Mouse (Mus musculus) limb, embryonic 14.5 days (tissue): Measurements from ENCODE around the gene Gm8300. TPM values are rescaled to one million over a fixed set of nuclear protein-coding genes. Genes with fewer than 3 reads are reported as not detected.
"Not testable (repeated sequence)": the region's sequence is repeated elsewhere in the genome, so short reads cannot be mapped to it uniquely, and the experiment has no call there.

Experiments used
- ATAC-seq: fragments of 200-750 bp; cut with Nextera tagmentation; 2 replicates; pipeline ENCODE4 v1.8.0; 2017; ENCODE audit warnings: low read depth, moderate number of reproducible peaks, moderate TSS enrichment; ENCODE audit not compliant: low FRiP score
- DNase-seq: peaks from one replicate; pipeline ENCODE4 v3.0.0-alpha.2; 2015; ENCODE audit warnings: low spot score
- H3K27ac ChIP-seq: fragments of 300-500 bp; sonication (generic); replicated peaks from 2 replicates; pipeline ENCODE4 v1.5.1; 2014; ENCODE audit warnings: low read depth, mild to moderate bottlenecking, low read length, moderate library complexity, mixed read lengths
- H3K27me3 ChIP-seq: fragments of 300-500 bp; sonication (generic); 2 replicates; pipeline ENCODE4 v1.6.1; 2014; ENCODE audit warnings: low read length, mixed read lengths; ENCODE audit not compliant: control insufficient read depth, insufficient read depth
- H3K36me3 ChIP-seq: fragments of 300-500 bp; sonication (generic); 2 replicates; pipeline ENCODE4 v1.6.1; 2014; ENCODE audit warnings: mild to moderate bottlenecking, low read length, moderate library complexity, mixed read lengths; ENCODE audit not compliant: control insufficient read depth, insufficient read depth
- H3K4me1 ChIP-seq: fragments of 300-500 bp; sonication (generic); 2 replicates; pipeline ENCODE4 v1.6.1; 2014; ENCODE audit warnings: antibody characterized with exemption, low read length, mixed read lengths; ENCODE audit not compliant: control insufficient read depth, insufficient read depth
- H3K4me2 ChIP-seq: fragments of 300-500 bp; sonication (generic); replicated peaks from 2 replicates; pipeline ENCODE4 v1.6.1; 2014; ENCODE audit warnings: low read depth, mild to moderate bottlenecking, low read length, moderate library complexity; ENCODE audit not compliant: severe bottlenecking
- H3K4me3 ChIP-seq: fragments of 300-500 bp; sonication (generic); replicated peaks from 2 replicates; pipeline ENCODE4 v1.5.1; 2014; ENCODE audit warnings: low read length
- H3K9ac ChIP-seq: fragments of 300-500 bp; sonication (generic); 2 replicates; pipeline ENCODE4 v1.6.1; 2014; ENCODE audit warnings: mild to moderate bottlenecking, low read depth, low read length, moderate library complexity; ENCODE audit not compliant: severe bottlenecking
- H3K9me3 ChIP-seq: fragments of 300-500 bp; sonication (generic); 2 replicates; pipeline ENCODE4 v1.6.1; 2016; ENCODE audit warnings: low read length; ENCODE audit not compliant: control insufficient read depth
- POLR2A ChIP-seq: fragments of 200-500 bp; IDR thresholded peaks from 2 replicates; pipeline ENCODE4 v1.8.0; 2012; ENCODE audit warnings: inconsistent platforms, mild to moderate bottlenecking, moderate library complexity, borderline replicate concordance; ENCODE audit not compliant: insufficient read depth, insufficient read length; ENCODE audit errors: extremely low read depth
- WGBS: fragments of 180-500 bp; shearing (Covaris S2); extraction: QIAGEN DNeasy Blood & Tissue Kit; methylation state at CpG from one replicate; pipeline ENCODE4 v1.1.7; 2014; 5-methylcytosine and 5-hydroxymethylcytosine counted together
- polyA plus RNA-seq, 2 experiments: library from polyadenylated mRNA; depleted of rRNA in 1 of 2; stranded (reverse) in 1 of 2; unstranded in 1 of 2; fragments of >200 nt; fragmentation: Nextera tagmentation in 1 of 2; extraction: Ambion mirVana in 1 of 2; gene quantifications; 2 replicates each; pipeline versions ENCODE4 v1.2.1 to v1.2.3; 2012 to 2014

Gene Gm8300
- polyA plus RNA-seq, 2 experiments, result not detected

- ATAC-seq (no peak), DNase-seq (no peak)
- H3K27ac ChIP-seq, result no peak overlapping the region
- TF ChIP-seq POLR2A, result no peak
- WGBS, result 72% methylated on average over 3 of the region's 3 CpGs
- no peak overlapping the region for H3K4me3 ChIP-seq
- H3K9me3 ChIP-seq, result no peaks in the 10 kb centered on the region
- H3K4me2 ChIP-seq, result no peak overlapping the region
- no peaks in the 10 kb centered on the region for H3K27me3 ChIP-seq
- H3K4me1 ChIP-seq, result peaks cover 9% of the 10 kb centered on the region
- 0 out of 2 replicates have a peak, but pooled peaks cover 4% of the 10 kb centered on the region for H3K36me3 ChIP-seq
- H3K9ac ChIP-seq, result no peak overlapping the region
These were observed 39.4 kb upstream of the Gm8300 start for GRCm38 (mm10) chr12:87474756-87475155.

DNA sequence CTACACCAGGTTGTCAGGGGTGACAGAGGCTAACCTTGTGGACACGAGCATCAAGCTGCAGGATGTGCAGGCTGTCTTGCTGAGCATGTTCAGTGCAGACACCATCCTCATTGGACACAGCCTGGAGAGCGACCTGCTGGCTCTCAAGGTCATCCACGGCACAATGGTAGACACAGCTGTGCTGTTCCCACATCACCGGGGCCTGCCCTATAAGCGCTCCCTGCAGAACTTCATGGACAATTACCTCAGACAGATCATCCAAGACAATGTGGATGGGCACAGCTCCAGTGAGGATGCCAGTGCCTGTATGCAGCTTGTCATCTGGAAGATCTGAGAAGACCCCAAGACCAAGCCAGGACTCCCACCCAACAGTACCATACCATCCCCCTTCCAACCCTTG is 31.6 kb upstream of the Gm8300 start:
- H3K4me1 ChIP-seq, H3K9me3 ChIP-seq, H3K4me3 ChIP-seq, H3K9ac ChIP-seq, H3K4me2 ChIP-seq, H3K27ac ChIP-seq, H3K36me3 ChIP-seq, ATAC-seq, DNase-seq, H3K27me3 ChIP-seq: not testable (repeated sequence)
- 88% methylated on average over 5 of the region's 5 CpGs for WGBS

- H3K4me2 ChIP-seq, H3K4me3 ChIP-seq: not testable (repeated sequence)
- WGBS, result 75% methylated on average over 2 of the region's 2 CpGs
These were observed 25.4 kb upstream of the Gm8300 start for GRCm38 (mm10) chr12:87488683-87489082.

GRCm38 (mm10) chr12:87494421-87494820 is 19.7 kb upstream of the Gm8300 start, which contains the start of gene Gm5788:
Gene Gm5788 (plus strand): TSS chr12:87494721.
- not testable (repeated sequence) for H3K9ac ChIP-seq, H3K9me3 ChIP-seq, DNase-seq, H3K4me1 ChIP-seq, ATAC-seq, H3K36me3 ChIP-seq, H3K27me3 ChIP-seq, H3K4me2 ChIP-seq, H3K4me3 ChIP-seq, H3K27ac ChIP-seq
- WGBS, result 98% methylated on average over 3 of the region's 3 CpGs

More at GRCm38 (mm10) chr12:87488683-87489082, 25.4 kb upstream of the Gm8300 start:
- ATAC-seq, H3K9ac ChIP-seq, H3K36me3 ChIP-seq, H3K9me3 ChIP-seq, DNase-seq, H3K4me1 ChIP-seq, H3K27ac ChIP-seq, H3K27me3 ChIP-seq: not testable (repeated sequence)

DNA sequence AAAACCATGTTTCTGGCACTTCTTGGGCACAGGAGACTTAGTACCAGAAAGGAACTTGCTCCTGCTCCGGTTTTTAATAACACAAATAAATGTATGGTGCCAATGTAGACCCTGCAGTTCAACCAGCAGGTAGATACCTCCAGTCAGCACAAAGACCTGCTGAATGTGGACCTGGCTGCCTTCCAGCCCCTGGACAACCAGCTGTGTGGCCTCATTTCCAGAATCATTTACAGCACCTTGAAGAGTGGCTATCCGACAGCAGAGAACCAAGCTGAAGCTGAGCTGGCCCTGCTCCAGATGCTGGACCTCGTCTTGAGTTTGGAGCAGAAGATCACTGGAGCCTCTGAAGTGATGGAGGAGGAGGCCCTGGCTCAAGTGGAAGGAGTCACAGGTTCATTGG is 5.5 kb downstream of the Gm8300 start:
- not testable (repeated sequence) for DNase-seq, H3K9me3 ChIP-seq, H3K4me1 ChIP-seq, H3K27ac ChIP-seq, ATAC-seq, H3K27me3 ChIP-seq, H3K4me2 ChIP-seq, H3K36me3 ChIP-seq, H3K9ac ChIP-seq, H3K4me3 ChIP-seq
- WGBS, result 54% methylated on average over 3 of the region's 3 CpGs

DNA sequence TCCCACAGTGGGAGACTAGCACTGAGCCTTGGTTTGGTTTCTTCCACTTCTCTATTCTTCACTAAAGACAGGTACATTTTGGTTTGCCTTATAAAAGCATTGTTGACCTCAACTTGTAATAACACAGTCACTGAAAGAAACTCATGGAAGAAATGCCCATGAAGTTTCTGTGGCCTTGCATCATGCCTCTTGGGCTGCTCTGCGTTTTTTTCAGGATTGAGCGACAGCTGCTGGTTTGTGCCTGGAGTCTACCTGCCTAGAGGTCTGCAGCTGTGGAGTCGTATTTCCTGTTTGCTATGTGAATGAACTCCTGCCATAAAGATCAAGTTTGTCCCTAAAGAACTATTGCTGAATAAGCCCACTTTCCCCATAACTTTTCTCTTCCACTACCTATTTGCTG is 29.8 kb downstream of the Gm8300 start:
- H3K4me2 ChIP-seq, result no peak overlapping the region
- 68% methylated on average over 3 of the region's 3 CpGs for WGBS
- DNase-seq (no peak), ATAC-seq (no peak)
- H3K27ac ChIP-seq, result no peak overlapping the region
- no peak overlapping the region for H3K9ac ChIP-seq
- H3K27me3 ChIP-seq, result no peaks in the 10 kb centered on the region
- H3K4me3 ChIP-seq, result no peak overlapping the region
- no peaks in the 10 kb centered on the region for H3K4me1 ChIP-seq
- no peaks in the 10 kb centered on the region for H3K36me3 ChIP-seq
- H3K9me3 ChIP-seq, result no peaks in the 10 kb centered on the region
- TF ChIP-seq POLR2A, result no peak

- H3K27me3 ChIP-seq, H3K9ac ChIP-seq, DNase-seq, H3K4me2 ChIP-seq, H3K36me3 ChIP-seq, H3K4me1 ChIP-seq, H3K4me3 ChIP-seq, H3K27ac ChIP-seq, ATAC-seq, H3K9me3 ChIP-seq: not testable (repeated sequence)
- 91% methylated on average over 3 of the region's 4 CpGs for WGBS
These were observed 36.5 kb downstream of the Gm8300 start for GRCm38 (mm10) chr12:87550628-87551027.
